30 mouse cellular contexts compared by ENCODE assay signal in genomic region chr5:51653507-51653906, GRCm38 (mm10).
"Had no signal": no experiment of that assay in that cellular context is flagged by ENCODE, and none has a peak within 500 bp of the region (broad histone marks: within the 10 kb centered on the region; RNA-seq: fewer than 3 reads in every experiment).

No protein-coding gene starts in this region.

- DNase-seq: left cerebral cortex, postnatal 4 days; liver; liver, embryonic 13.5 days; liver, postnatal 0 days; lung, adult 18-20 months; lung, adult 2 months; lung, embryonic 14.5 days; lung, postnatal 10 days; lung, postnatal 14 days; lung, postnatal 36 days; lung, postnatal 4 days; midbrain, embryonic 14.5 days had no signal

- ATAC-seq: liver, embryonic 12.5 days; liver, postnatal 0 days; lung, postnatal 0 days; midbrain, embryonic 13.5 days; midbrain, embryonic 15.5 days; midbrain, embryonic 16.5 days had no signal

- H3K27ac ChIP-seq: limb, embryonic 10.5 days; limb, embryonic 12.5 days; limb, embryonic 13.5 days; limb, embryonic 15.5 days; liver, embryonic 12.5 days; liver, embryonic 13.5 days; liver, embryonic 14.5 days; liver, embryonic 15.5 days; lung, embryonic 15.5 days; macrophage; midbrain, embryonic 10.5 days; midbrain, embryonic 12.5 days; midbrain, embryonic 13.5 days; midbrain, embryonic 15.5 days; neural tube, embryonic 12.5 days had no signal

- H3K4me1 ChIP-seq: limb, embryonic 10.5 days; limb, embryonic 12.5 days; limb, embryonic 13.5 days; limb, embryonic 15.5 days; liver, embryonic 12.5 days; liver, embryonic 13.5 days; liver, embryonic 15.5 days; lung, embryonic 15.5 days; megakaryocyte, embryonic 14.5 days; midbrain, embryonic 15.5 days; neural tube, embryonic 12.5 days had no signal

- H3K36me3 ChIP-seq: limb, embryonic 10.5 days; limb, embryonic 12.5 days; limb, embryonic 13.5 days; limb, embryonic 15.5 days; liver, embryonic 12.5 days; liver, embryonic 13.5 days; liver, embryonic 15.5 days; lung, embryonic 15.5 days; midbrain, embryonic 10.5 days; midbrain, embryonic 12.5 days; midbrain, embryonic 13.5 days; midbrain, embryonic 15.5 days; neural tube, embryonic 12.5 days had no signal

- H3K9ac ChIP-seq: limb, embryonic 12.5 days; limb, embryonic 13.5 days; limb, embryonic 15.5 days; liver, embryonic 12.5 days; liver, embryonic 13.5 days; liver, embryonic 14.5 days; liver, embryonic 15.5 days; liver, postnatal 0 days; lung, embryonic 14.5 days; lung, embryonic 15.5 days; midbrain, embryonic 12.5 days; midbrain, embryonic 13.5 days; midbrain, embryonic 15.5 days; neural tube, embryonic 12.5 days had no signal

- H3K4me3 ChIP-seq: limb, embryonic 10.5 days; limb, embryonic 12.5 days; limb, embryonic 13.5 days; limb, embryonic 15.5 days; liver, embryonic 12.5 days; liver, embryonic 13.5 days; liver, embryonic 15.5 days; lung, embryonic 15.5 days; megakaryocyte, embryonic 14.5 days; midbrain, embryonic 10.5 days; midbrain, embryonic 12.5 days; midbrain, embryonic 13.5 days; midbrain, embryonic 15.5 days; myocyte; neural tube, embryonic 12.5 days had no signal

- H3K27me3 ChIP-seq: limb, embryonic 12.5 days; limb, embryonic 13.5 days; limb, embryonic 15.5 days; liver, embryonic 12.5 days; liver, embryonic 13.5 days; liver, embryonic 15.5 days; lung, embryonic 15.5 days; megakaryocyte, embryonic 14.5 days; midbrain, embryonic 12.5 days; midbrain, embryonic 13.5 days; midbrain, embryonic 15.5 days; neural tube, embryonic 12.5 days had no signal

- H3K9me3 ChIP-seq: limb, embryonic 10.5 days; limb, embryonic 12.5 days; limb, embryonic 13.5 days; limb, embryonic 15.5 days; liver, embryonic 12.5 days; liver, embryonic 13.5 days; liver, embryonic 15.5 days; lung, embryonic 15.5 days; megakaryocyte, embryonic 14.5 days; midbrain, embryonic 10.5 days; midbrain, embryonic 12.5 days; midbrain, embryonic 13.5 days; midbrain, embryonic 15.5 days; neural tube, embryonic 12.5 days had no signal
